Mouse (Mus musculus) kidney, adult 2 months (tissue): ENCODE results near the gene Fam178b.

Experiments used
- CTCF ChIP-seq: fragments of 200-500 bp; conservative IDR thresholded peaks from 2 replicates; pipeline ENCODE4 v1.5.1; 2011; ENCODE audit warnings: low read depth, mild to moderate bottlenecking, control low read depth, low read length, moderate library complexity, mixed read lengths; ENCODE audit not compliant: insufficient read depth, insufficient read length
- POLR2A ChIP-seq: fragments of 200-500 bp; IDR thresholded peaks from one replicate; pipeline ENCODE4 v1.6.1; 2011; ENCODE audit warnings: low read depth, low read length, control low read depth

GRCm38 (mm10) chr1:36547981-36548598 is 134.9 kb downstream of the Fam178b start:
- TF ChIP-seq CTCF: no peak
- TF ChIP-seq POLR2A: no peak
